Mouse (Mus musculus) spleen, adult 2 months (tissue): ENCODE results near the gene D930007J09Rik. TPM values are rescaled to one million over a fixed set of nuclear protein-coding genes. Genes with fewer than 3 reads are reported as not detected.

Experiments
- DNase-seq, 2 experiments: peaks; one replicate each; pipeline versions ENCODE4 v3.0.0 to v3.0.0-alpha.2; 2012 to 2021; ENCODE audit warnings: low spot score in 2 of 2, low read depth in 1 of 2
- H3K27ac ChIP-seq: fragments of 200-500 bp; 2 replicates; pipeline ENCODE4 v1.5.1; 2012; ENCODE audit warnings: low read length, inconsistent platforms; ENCODE audit not compliant: insufficient read depth
- H3K27me3 ChIP-seq: fragments of 200-500 bp; 2 replicates; pipeline ENCODE4 v1.6.1; 2012; ENCODE audit warnings: mild to moderate bottlenecking, moderate library complexity, low read length, inconsistent platforms; ENCODE audit not compliant: control insufficient read depth, insufficient read depth
- H3K36me3 ChIP-seq: fragments of 200-500 bp; 2 replicates; pipeline ENCODE4 v1.6.1; 2012; ENCODE audit warnings: mild to moderate bottlenecking, low read length, inconsistent platforms; ENCODE audit not compliant: control insufficient read depth, insufficient read depth
- H3K4me1 ChIP-seq: fragments of 200-500 bp; 2 replicates; pipeline ENCODE4 v1.6.1; 2011; ENCODE audit warnings: inconsistent platforms; ENCODE audit not compliant: control insufficient read depth, insufficient read depth, insufficient read length
- H3K4me3 ChIP-seq: fragments of 200-500 bp; 2 replicates; pipeline ENCODE4 v1.5.1; 2011; ENCODE audit warnings: mild to moderate bottlenecking, inconsistent platforms; ENCODE audit not compliant: insufficient read depth, insufficient read length; ENCODE audit errors: extremely low read depth
- CTCF ChIP-seq: fragments of 200-500 bp; IDR thresholded peaks from 2 replicates; pipeline ENCODE4 v1.5.1; 2011; ENCODE audit warnings: mild to moderate bottlenecking, inconsistent platforms; ENCODE audit not compliant: insufficient read depth, insufficient read length, insufficient replicate concordance; ENCODE audit errors: extremely low read depth
- POLR2A ChIP-seq: fragments of 200-500 bp; IDR thresholded peaks from 2 replicates; pipeline ENCODE4 v1.6.1; 2011; ENCODE audit warnings: low read depth, low read length, inconsistent platforms
- WGBS: fragments of 180-500 bp; shearing (Covaris S2); methylation state at CpG from one replicate; pipeline ENCODE4 v1.1.7; 2018; 5-methylcytosine and 5-hydroxymethylcytosine counted together
- polyA plus RNA-seq: library from polyadenylated mRNA; depleted of rRNA; stranded (reverse); fragments of >200 nt; gene quantifications from 2 replicates; pipeline ENCODE4 v1.2.3, GENCODE M21; 2012; rRNA removed

Gene D930007J09Rik
- polyA plus RNA-seq, 1 experiment, result not detected

GRCm38 (mm10) chr13:32764448-32764847, 38.2 kb downstream of the D930007J09Rik start:
- H3K4me3 ChIP-seq, result no peak overlapping the region
- 50% methylated on average over 7 of the region's 7 CpGs for WGBS
- no peaks in the 10 kb centered on the region for H3K4me1 ChIP-seq
- H3K27ac ChIP-seq, result no peak overlapping the region
- H3K27me3 ChIP-seq, result no peaks in the 10 kb centered on the region
- no peak for DNase-seq
- TF ChIP-seq POLR2A (no peak), CTCF (no peak)
- H3K36me3 ChIP-seq, result no peaks in the 10 kb centered on the region

- Histone ChIP-seq H3K36me3 (no peaks in the 10 kb centered on the region), H3K27me3 (no peaks in the 10 kb centered on the region), H3K27ac (no peak overlapping the region), H3K4me3 (no peak overlapping the region), H3K4me1 (no peaks in the 10 kb centered on the region)
- TF ChIP-seq POLR2A (no peak), CTCF (no peak)
- no peak for DNase-seq
- WGBS, result 83% methylated on average over 3 of the region's 3 CpGs
Observed at GRCm38 (mm10) chr13:32763141-32763540, 39.5 kb downstream of the D930007J09Rik start.

DNA sequence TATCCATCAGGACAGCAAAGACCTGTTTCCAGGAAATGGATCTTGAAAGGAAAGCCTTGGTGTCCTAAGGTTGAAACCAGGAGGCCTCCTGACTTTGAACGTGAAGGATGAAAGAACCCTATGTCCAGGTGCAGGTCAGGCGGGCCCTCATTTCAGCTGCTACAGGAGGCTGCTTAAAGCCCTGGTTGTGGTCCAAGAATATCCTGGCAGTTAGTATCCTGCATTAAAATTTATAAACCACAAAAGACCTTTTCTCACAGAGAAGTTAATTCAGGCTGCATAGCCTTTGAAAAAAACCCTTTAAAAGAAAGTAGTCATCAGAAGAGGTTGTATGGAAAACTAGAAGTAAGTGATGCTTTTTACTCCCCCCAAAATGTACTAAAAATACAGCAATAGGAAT, 41.9 kb downstream of the D930007J09Rik start:
- Histone ChIP-seq H3K27me3 (no peaks in the 10 kb centered on the region), H3K36me3 (no peaks in the 10 kb centered on the region), H3K4me1 (no peaks in the 10 kb centered on the region), H3K27ac (no peak overlapping the region), H3K4me3 (no peak overlapping the region)
- WGBS, result 88% methylated on average over 2 of the region's 2 CpGs
- TF ChIP-seq POLR2A (no peak), CTCF (no peak)
- DNase-seq, result no peak

- WGBS, result 80% methylated on average over 4 of the region's 4 CpGs
Observed at GRCm38 (mm10) chr13:32759036-32759435, 43.6 kb downstream of the D930007J09Rik start.

More at GRCm38 (mm10) chr13:32759036-32759435, 43.6 kb downstream of the D930007J09Rik start:
- H3K36me3 ChIP-seq, result no peaks in the 10 kb centered on the region
- no peak for DNase-seq
- H3K27me3 ChIP-seq, result no peaks in the 10 kb centered on the region
- TF ChIP-seq CTCF, result no peak
- no peaks in the 10 kb centered on the region for H3K4me1 ChIP-seq
- no peak overlapping the region for H3K4me3 ChIP-seq
- H3K27ac ChIP-seq, result no peak overlapping the region

Other genes starting within 250 kb of the D930007J09Rik start
- not detected in 2 replicates for gene Mylk4, start 18.9 kb downstream of the D930007J09Rik start, polyA plus RNA-seq
- gene Wrnip1, start 811 bp downstream of the D930007J09Rik start, polyA plus RNA-seq, result 26.6 and 37.1 TPM in 2 replicates
- 24.6 and 30.2 TPM in 2 replicates for gene Serpinb1a, start 48.3 kb upstream of the D930007J09Rik start, polyA plus RNA-seq
- not detected in 2 replicates for gene Serpinb1c, start 95.4 kb upstream of the D930007J09Rik start, polyA plus RNA-seq
- 10.5 and 13.0 TPM in 2 replicates for gene Serpinb6b, start 162.4 kb upstream of the D930007J09Rik start, polyA plus RNA-seq
- 5.8 and 7.0 TPM in 2 replicates for gene Serpinb9, start 200.4 kb upstream of the D930007J09Rik start, polyA plus RNA-seq
- 0.32 and 0.36 TPM in 2 replicates for gene Serpinb9b, start 224.6 kb upstream of the D930007J09Rik start, polyA plus RNA-seq